Mouse (Mus musculus) neural tube, embryonic 11.5 days (tissue): Measurements from ENCODE around the gene Alk. TPM values are rescaled to one million over a fixed set of nuclear protein-coding genes. Genes with fewer than 3 reads are reported as not detected.

ENCODE experiments used
- ATAC-seq: fragments of 200-750 bp; cut with Nextera tagmentation; 2 replicates; pipeline ENCODE4 v1.8.0; 2017; ENCODE audit warnings: moderate number of reproducible peaks, mild to moderate bottlenecking, moderate TSS enrichment, moderate library complexity; ENCODE audit not compliant: insufficient read depth, low FRiP score, low TSS enrichment
- DNase-seq: peaks from one replicate; pipeline ENCODE4 v3.0.0-alpha.2; 2015; ENCODE audit warnings: low spot score
- H3K27ac ChIP-seq: fragments of 300-500 bp; sonication (generic); 2 replicates; pipeline ENCODE4 v1.5.1; 2014; ENCODE audit warnings: low read depth, mild to moderate bottlenecking, low read length
- H3K27me3 ChIP-seq: fragments of 300-500 bp; sonication (generic); 2 replicates; pipeline ENCODE4 v1.6.1; 2014; ENCODE audit warnings: mild to moderate bottlenecking, low read length, mixed read lengths; ENCODE audit not compliant: control insufficient read depth, insufficient read depth
- H3K36me3 ChIP-seq: fragments of 300-500 bp; sonication (generic); 2 replicates; pipeline ENCODE4 v1.6.1; 2014; ENCODE audit warnings: mild to moderate bottlenecking, low read length, moderate library complexity, mixed read lengths; ENCODE audit not compliant: control insufficient read depth, insufficient read depth
- H3K4me1 ChIP-seq: fragments of 300-500 bp; sonication (generic); 2 replicates; pipeline ENCODE4 v1.6.1; 2014; ENCODE audit warnings: low read length, mixed read lengths; ENCODE audit not compliant: control insufficient read depth, insufficient read depth
- H3K4me2 ChIP-seq: fragments of 300-500 bp; sonication (generic); 2 replicates; pipeline ENCODE4 v1.6.1; 2014; ENCODE audit warnings: low read depth, mild to moderate bottlenecking, moderate library complexity
- H3K4me3 ChIP-seq: fragments of 300-500 bp; sonication (generic); 2 replicates; pipeline ENCODE4 v1.5.1; 2014; ENCODE audit warnings: low read depth, low read length
- H3K9ac ChIP-seq: fragments of 300-500 bp; sonication (generic); 2 replicates; pipeline ENCODE4 v1.6.1; 2014; ENCODE audit warnings: mild to moderate bottlenecking, low read length
- H3K9me3 ChIP-seq: fragments of 300-500 bp; sonication (generic); 2 replicates; pipeline ENCODE4 v1.6.1; 2016; ENCODE audit warnings: low read length; ENCODE audit not compliant: control insufficient read depth
- WGBS: fragments of 180-500 bp; shearing (Covaris S2); extraction: QIAGEN DNeasy Blood & Tissue Kit; methylation state at CpG from one replicate; pipeline ENCODE4 v1.1.7; 2014; 5-methylcytosine and 5-hydroxymethylcytosine counted together
- polyA plus RNA-seq: library from polyadenylated mRNA; unstranded; fragments of >200 nt; fragmentation: Nextera tagmentation; extraction: Ambion mirVana; gene quantifications from 2 replicates; pipeline ENCODE4 v1.2.1, GENCODE M21; 2014

Gene Alk
- polyA plus RNA-seq, 1 experiment from 2014 or later = 0.40 TPM

DNA sequence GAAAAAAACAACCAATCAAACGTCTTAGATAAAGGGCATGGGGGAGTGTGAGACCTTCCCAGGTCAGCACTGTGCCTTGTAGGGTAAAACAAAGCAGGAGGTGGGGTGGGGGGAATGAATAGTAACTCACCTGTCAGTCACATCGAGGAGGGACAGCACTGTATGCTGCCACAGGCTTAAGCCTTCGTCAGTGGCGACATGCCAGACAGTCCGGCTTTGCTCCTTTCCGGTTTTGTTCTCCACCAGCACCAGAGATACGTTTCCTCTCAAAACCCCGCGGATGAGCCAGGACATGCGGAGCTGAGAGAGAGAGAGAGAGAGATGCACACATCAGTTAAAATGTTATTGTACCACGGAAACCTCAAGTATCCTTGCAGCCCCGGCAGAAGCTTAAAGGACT is 637.1 kb downstream of the Alk start:
- no peak for DNase-seq
- no peaks in the 10 kb centered on the region for H3K36me3 ChIP-seq

DNA sequence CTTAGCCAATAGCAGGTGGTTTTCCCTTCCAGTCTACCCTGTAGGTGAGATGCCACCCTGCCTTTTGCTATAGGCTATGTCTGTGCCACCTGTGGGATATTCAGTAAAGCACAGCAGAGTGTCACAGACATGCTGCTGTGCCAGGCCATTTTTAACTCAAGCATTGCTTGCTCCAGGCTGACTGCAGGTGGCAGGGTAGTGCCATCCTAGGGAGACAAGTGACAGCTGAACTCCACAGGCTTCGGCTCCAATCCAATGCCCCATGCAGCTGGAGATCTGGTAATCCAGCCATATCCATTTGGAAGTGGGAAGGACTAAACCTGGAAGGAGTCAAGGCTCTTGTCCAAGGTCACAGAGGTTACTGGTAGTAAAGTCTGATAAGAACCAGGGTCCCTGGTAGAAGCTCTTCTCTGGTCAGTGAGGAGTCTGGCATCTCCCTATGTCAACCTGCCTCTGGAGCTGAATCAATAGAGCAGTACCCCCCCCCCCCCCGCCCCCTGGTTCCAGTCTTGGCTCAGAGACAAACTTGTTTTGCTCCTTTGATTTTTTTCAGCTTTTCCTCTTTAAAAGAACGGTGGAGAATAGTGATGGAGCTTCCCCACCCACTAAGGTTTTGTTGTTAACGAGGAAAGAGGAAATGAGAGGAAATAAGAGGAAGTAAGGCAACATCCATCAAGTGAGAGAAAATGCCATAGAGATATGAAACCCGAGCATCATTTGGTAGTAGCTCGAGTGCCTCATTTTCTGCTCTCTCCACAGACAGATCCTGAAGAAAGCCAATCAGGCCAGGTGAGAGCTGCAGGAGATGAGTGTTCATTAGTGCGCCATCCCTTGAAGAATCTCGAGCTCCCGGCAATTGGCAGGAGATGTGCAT is 638.5 kb downstream of the Alk start:
- no peak overlapping the region for H3K9ac ChIP-seq
- 84% methylated on average over 9 of the region's 9 CpGs for whole genome bisulfite sequencing
- H3K4me1 ChIP-seq = no peaks in the 10 kb centered on the region
- no peaks in the 10 kb centered on the region for H3K9me3 ChIP-seq
- no peak for ATAC-seq
- H3K4me3 ChIP-seq = no peak overlapping the region
- DNase-seq = no peak
- H3K27me3 ChIP-seq = no peaks in the 10 kb centered on the region
- no peak overlapping the region for H3K27ac ChIP-seq
- no peak overlapping the region for H3K4me2 ChIP-seq
- H3K36me3 ChIP-seq = no peaks in the 10 kb centered on the region

More for the DNA sequence above, 637.1 kb downstream of the Alk start:
- Histone ChIP-seq H3K4me1 (no peaks in the 10 kb centered on the region), H3K9me3 (no peaks in the 10 kb centered on the region), H3K4me2 (no peak overlapping the region), H3K9ac (no peak overlapping the region), H3K4me3 (no peak overlapping the region), H3K27me3 (no peaks in the 10 kb centered on the region), H3K27ac (no peak overlapping the region)
- 84% methylated on average over 12 of the region's 12 CpGs for WGBS
- no peak for ATAC-seq

DNA sequence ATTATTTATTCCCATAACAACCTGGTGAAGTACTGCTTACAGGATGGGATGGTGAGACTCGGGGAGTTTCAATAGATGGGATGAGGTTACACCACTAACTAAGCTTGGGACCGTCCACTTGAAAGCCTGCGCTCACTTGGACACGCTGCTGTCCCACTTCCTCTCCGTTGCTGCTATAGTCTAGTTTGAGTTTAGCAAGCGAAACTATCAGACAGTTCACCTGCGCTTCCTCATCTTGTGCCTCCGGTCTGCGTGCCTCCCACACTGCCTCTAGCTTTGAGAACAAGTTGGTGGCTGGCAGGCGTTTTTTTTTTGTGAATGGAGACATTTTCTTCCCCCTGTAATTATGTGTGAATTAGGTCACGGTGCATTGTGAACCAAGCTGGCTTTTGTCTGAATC is 639.8 kb downstream of the Alk start:
- Histone ChIP-seq H3K36me3 (no peaks in the 10 kb centered on the region), H3K4me2 (no peak overlapping the region), H3K4me1 (no peaks in the 10 kb centered on the region), H3K9me3 (no peaks in the 10 kb centered on the region), H3K27ac (no peak overlapping the region), H3K4me3 (no peak overlapping the region), H3K9ac (no peak overlapping the region), H3K27me3 (no peaks in the 10 kb centered on the region)
- 66% methylated on average over 11 of the region's 11 CpGs for whole genome bisulfite sequencing
- no peak for DNase-seq
- ATAC-seq = no peak

DNA sequence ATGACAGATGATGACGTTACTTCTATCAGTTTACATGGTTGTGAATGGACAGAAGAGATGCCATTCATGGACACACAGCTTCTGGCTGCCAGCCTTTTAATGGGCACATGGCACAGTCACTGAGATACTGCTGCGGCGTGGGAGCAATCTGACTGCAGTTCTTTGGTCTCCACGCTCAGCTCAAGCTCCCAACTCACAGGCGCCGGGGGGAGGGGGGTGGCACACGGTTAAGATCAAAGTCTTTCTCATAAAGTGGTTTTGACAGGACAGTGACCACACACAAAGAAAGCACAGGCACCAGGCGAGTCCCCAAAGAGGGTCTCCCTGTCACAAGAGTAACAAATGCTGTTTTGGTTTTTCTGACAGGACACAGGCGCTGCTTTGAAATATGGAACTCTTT is 641.7 kb downstream of the Alk start:
- Histone ChIP-seq H3K27ac (no peak overlapping the region), H3K9ac (no peak overlapping the region), H3K4me1 (no peaks in the 10 kb centered on the region), H3K27me3 (no peaks in the 10 kb centered on the region), H3K36me3 (no peaks in the 10 kb centered on the region), H3K4me2 (no peak overlapping the region), H3K4me3 (no peak overlapping the region), H3K9me3 (no peaks in the 10 kb centered on the region)
- DNase-seq (no peak), ATAC-seq (no peak)
- WGBS = 62% methylated on average over 9 of the region's 9 CpGs

GRCm38 (mm10) chr17:71955011-71955410 is 649.4 kb downstream of the Alk start:
- no peak overlapping the region for H3K4me2 ChIP-seq
- no peak for ATAC-seq
- no peak for DNase-seq
- H3K27ac ChIP-seq = no peak overlapping the region
- no peaks in the 10 kb centered on the region for H3K27me3 ChIP-seq
- no peaks in the 10 kb centered on the region for H3K4me1 ChIP-seq
- H3K9me3 ChIP-seq = no peaks in the 10 kb centered on the region
- WGBS = 87% methylated on average over 7 of the region's 7 CpGs
- no peak overlapping the region for H3K9ac ChIP-seq
- no peak overlapping the region for H3K4me3 ChIP-seq
- H3K36me3 ChIP-seq = no peaks in the 10 kb centered on the region

DNA sequence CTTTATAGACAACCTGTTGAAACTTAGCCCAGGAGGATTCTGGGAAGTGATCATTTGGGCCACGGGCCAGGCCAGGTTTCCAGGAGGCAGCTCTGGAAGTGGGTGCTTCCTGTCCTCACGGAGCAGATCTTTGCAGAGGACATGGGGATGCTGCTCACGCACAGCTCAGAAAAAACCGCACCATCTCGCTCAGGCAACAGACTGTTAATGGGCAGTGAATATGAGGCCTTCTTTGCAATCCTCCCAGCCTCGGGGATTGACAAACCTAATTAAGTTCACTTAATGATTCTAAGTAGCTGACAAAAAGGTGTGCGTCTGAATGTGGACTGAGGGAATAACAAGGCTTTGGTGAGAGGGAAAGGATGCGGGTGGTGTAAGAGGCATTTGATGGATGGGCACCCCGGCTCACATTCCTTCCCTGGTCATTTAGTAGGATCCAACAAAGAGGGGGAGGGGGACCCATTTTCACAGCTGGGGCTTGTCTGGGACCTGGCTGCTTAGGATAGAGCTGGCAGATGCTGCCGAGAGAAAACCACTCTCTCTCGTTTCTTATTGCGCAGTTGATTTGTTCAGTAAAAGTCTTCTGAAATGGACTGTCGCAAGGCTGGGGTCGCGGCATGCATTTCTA is 650.1 kb downstream of the Alk start:
- Histone ChIP-seq H3K36me3 (no peaks in the 10 kb centered on the region), H3K4me2 (no peak overlapping the region), H3K4me3 (no peak overlapping the region), H3K27ac (no peak overlapping the region), H3K9ac (no peak overlapping the region), H3K27me3 (no peaks in the 10 kb centered on the region), H3K4me1 (no peaks in the 10 kb centered on the region), H3K9me3 (no peaks in the 10 kb centered on the region)
- 77% methylated on average over 15 of the region's 15 CpGs for WGBS
- ATAC-seq (no peak; the same call in 1 of the 2 replicates), DNase-seq (no peak)

DNA sequence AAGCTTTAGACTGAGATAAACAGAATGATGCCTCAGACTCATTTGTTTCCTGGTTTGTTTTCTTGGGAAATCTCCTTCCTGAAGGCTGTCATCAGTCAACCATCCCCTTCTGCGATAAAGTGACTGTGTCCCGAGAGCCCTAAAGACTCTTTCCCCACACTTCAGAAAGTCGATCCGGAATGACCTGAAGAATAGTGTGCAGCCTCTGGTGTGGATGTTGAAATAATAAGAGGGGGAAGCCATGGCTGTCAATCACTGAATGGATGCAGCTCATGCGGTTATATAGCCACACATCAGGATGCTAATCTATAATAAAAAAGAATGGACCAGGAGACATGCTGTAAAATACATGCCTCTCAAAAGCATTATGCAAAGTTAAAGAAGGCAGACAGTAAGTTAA is 653.5 kb downstream of the Alk start:
- Histone ChIP-seq H3K9ac (no peak overlapping the region), H3K36me3 (no peaks in the 10 kb centered on the region), H3K4me2 (no peak overlapping the region), H3K4me3 (no peak overlapping the region), H3K27ac (no peak overlapping the region), H3K27me3 (no peaks in the 10 kb centered on the region), H3K9me3 (no peaks in the 10 kb centered on the region), H3K4me1 (no peaks in the 10 kb centered on the region)
- no peak for DNase-seq
- 74% methylated on average over 5 of the region's 5 CpGs for WGBS
- no peak for ATAC-seq

- ATAC-seq = no peak
- 66% methylated on average over 5 of the region's 5 CpGs for WGBS
- H3K27ac ChIP-seq = no peak overlapping the region
These were observed 655.7 kb downstream of the Alk start for GRCm38 (mm10) chr17:71948687-71949086.

GRCm38 (mm10) chr17:71947452-71947851 is 657.0 kb downstream of the Alk start:
- no peak overlapping the region for H3K4me2 ChIP-seq
- H3K27me3 ChIP-seq = no peaks in the 10 kb centered on the region
- WGBS = 23% methylated on average over 9 of the region's 9 CpGs
- H3K9me3 ChIP-seq = no peaks in the 10 kb centered on the region
- DNase-seq = no peak
- ATAC-seq = no peak
- H3K36me3 ChIP-seq = no peaks in the 10 kb centered on the region
- H3K27ac ChIP-seq = no peak overlapping the region
- no peak overlapping the region for H3K4me3 ChIP-seq
- H3K9ac ChIP-seq = no peak overlapping the region; the same call in 1 of the 2 replicates
- no peaks in the 10 kb centered on the region for H3K4me1 ChIP-seq

More at GRCm38 (mm10) chr17:71948687-71949086, 655.7 kb downstream of the Alk start:
- DNase-seq = no peak
- Histone ChIP-seq H3K27me3 (no peaks in the 10 kb centered on the region), H3K9ac (no peak overlapping the region), H3K9me3 (no peaks in the 10 kb centered on the region), H3K4me1 (no peaks in the 10 kb centered on the region), H3K4me3 (no peak overlapping the region), H3K36me3 (no peaks in the 10 kb centered on the region), H3K4me2 (no peak overlapping the region)
